Mouse (Mus musculus) G1E (cell line): ENCODE data around the gene Map1a. TPM values are rescaled to one million over a fixed set of nuclear protein-coding genes. Genes with fewer than 3 reads are reported as not detected.

Source experiments
- ATAC-seq: 2 replicates; pipeline ENCODE4 v1.8.0; 2016; ENCODE audit warnings: mild to moderate bottlenecking; ENCODE audit not compliant: insufficient number of reproducible peaks, poor library complexity, low FRiP score, severe bottlenecking; ENCODE audit errors: extremely low read depth
- DNase-seq: peaks from one replicate; pipeline ENCODE4 v3.0.0; 2012; ENCODE audit warnings: low spot score
- H3K27me3 ChIP-seq: 2 replicates; pipeline ENCODE4 v1.6.1; 2012; ENCODE audit warnings: mild to moderate bottlenecking, low read length, inconsistent platforms; ENCODE audit not compliant: insufficient read depth
- H3K36me3 ChIP-seq: replicated peaks from 2 replicates; pipeline ENCODE3; 2012; ENCODE audit warnings: mild to moderate bottlenecking, inconsistent platforms
- H3K4me1 ChIP-seq: 2 replicates; pipeline ENCODE4 v1.6.1; 2012; ENCODE audit warnings: low read depth, low read length, inconsistent platforms, mixed read lengths; ENCODE audit not compliant: insufficient read depth
- H3K4me3 ChIP-seq: 2 replicates; pipeline ENCODE4 v1.5.1; 2012; ENCODE audit warnings: low read depth, mild to moderate bottlenecking, inconsistent platforms, low read length, moderate library complexity, mixed read lengths
- H3K9me3 ChIP-seq: replicated peaks from 2 replicates; pipeline ENCODE4 v1.6.1; 2012; ENCODE audit warnings: inconsistent platforms
- CTCF ChIP-seq: IDR thresholded peaks from 2 replicates; pipeline ENCODE4 v1.5.1; 2012; ENCODE audit warnings: low read depth, low read length, inconsistent platforms, mixed read lengths
- GATA1 ChIP-seq: IDR thresholded peaks from 2 replicates; pipeline ENCODE4 v1.6.1; 2012; ENCODE audit warnings: borderline replicate concordance, low read length, inconsistent platforms, mixed read lengths
- GATA2 ChIP-seq: IDR thresholded peaks from 2 replicates; pipeline ENCODE4 v1.6.1; 2012; ENCODE audit warnings: low read depth, low read length, inconsistent platforms, borderline replicate concordance
- POLR2AphosphoS5 ChIP-seq: IDR thresholded peaks from 2 replicates; pipeline ENCODE4 v1.6.1; 2012; ENCODE audit warnings: low read depth, low read length, inconsistent platforms; ENCODE audit not compliant: insufficient replicate concordance
- TAL1 ChIP-seq: conservative IDR thresholded peaks from 2 replicates; pipeline ENCODE4 v1.6.1; 2012; ENCODE audit warnings: low read depth, low read length, inconsistent platforms, mixed read lengths
- polyA plus RNA-seq: library from polyadenylated mRNA; stranded (reverse); fragments of >175 nt; gene quantifications from 2 replicates; pipeline ENCODE4 v1.2.3, GENCODE M21; 2012
- total RNA-seq, 2 experiments: library from RNA; stranded (forward) in 1 of 2; stranded (reverse) in 1 of 2; fragments of 200-1000 nt in 1 of 2; fragments of >200 nt in 1 of 2; fragmentation: Nextera tagmentation in 1 of 2; gene quantifications; 2 replicates each; pipeline ENCODE4 v1.2.3; 2014 to 2017

Gene Map1a
- total and polyA plus RNA-seq, 3 experiments = 0.66 to 7.4 (median 3.3) TPM

DNA sequence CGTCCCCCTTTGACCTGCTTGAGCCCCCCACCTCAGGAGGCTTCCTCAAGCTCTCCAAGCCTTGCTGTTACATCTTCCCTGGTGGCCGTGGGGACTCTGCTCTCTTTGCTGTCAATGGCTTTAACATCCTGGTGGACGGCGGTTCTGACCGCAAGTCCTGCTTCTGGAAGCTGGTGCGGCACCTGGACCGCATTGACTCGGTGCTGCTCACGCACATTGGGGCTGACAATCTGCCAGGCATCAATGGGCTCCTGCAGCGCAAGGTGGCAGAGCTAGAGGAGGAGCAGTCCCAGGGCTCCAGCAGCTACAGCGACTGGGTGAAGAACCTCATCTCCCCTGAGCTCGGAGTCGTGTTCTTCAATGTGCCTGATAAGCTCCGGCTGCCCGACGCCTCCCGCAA, 10.1 kb downstream of the Map1a start:
- peaks cover 3% of the 10 kb centered on the region for H3K36me3 ChIP-seq
- no peaks in the 10 kb centered on the region for H3K9me3 ChIP-seq
- no peak for ATAC-seq
- no peak overlapping the region for H3K4me3 ChIP-seq
- H3K27me3 ChIP-seq = peaks cover 62% of the 10 kb centered on the region
- DNase-seq = no peak
- TF ChIP-seq GATA1 (no peak), CTCF (no peak), GATA2 (no peak), TAL1 (no peak), POLR2AphosphoS5 (no peak)
- H3K4me1 ChIP-seq = peaks cover 46% of the 10 kb centered on the region

DNA sequence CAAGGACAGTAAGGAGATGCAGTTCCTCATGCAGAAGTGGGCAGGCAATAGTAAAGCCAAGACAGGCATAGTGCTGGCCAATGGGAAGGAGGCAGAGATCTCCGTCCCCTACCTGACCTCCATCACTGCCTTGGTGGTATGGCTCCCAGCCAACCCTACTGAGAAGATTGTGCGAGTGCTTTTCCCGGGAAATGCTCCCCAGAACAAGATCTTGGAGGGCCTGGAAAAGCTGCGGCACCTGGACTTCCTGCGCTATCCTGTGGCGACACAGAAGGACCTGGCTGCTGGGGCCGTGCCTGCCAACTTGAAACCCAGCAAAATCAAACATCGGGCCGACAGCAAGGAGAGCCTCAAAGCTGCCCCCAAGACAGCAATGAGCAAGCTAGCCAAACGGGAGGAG, 10.6 kb downstream of the Map1a start:
- Histone ChIP-seq H3K27me3 (peaks cover 64% of the 10 kb centered on the region), H3K36me3 (peaks cover 3% of the 10 kb centered on the region), H3K4me1 (peaks cover 40% of the 10 kb centered on the region), H3K4me3 (no peak overlapping the region), H3K9me3 (no peaks in the 10 kb centered on the region)
- TF ChIP-seq GATA2 (no peak), GATA1 (no peak), TAL1 (no peak), POLR2AphosphoS5 (no peak), CTCF (no peak)
- ATAC-seq = no peak
- DNase-seq = no peak

DNA sequence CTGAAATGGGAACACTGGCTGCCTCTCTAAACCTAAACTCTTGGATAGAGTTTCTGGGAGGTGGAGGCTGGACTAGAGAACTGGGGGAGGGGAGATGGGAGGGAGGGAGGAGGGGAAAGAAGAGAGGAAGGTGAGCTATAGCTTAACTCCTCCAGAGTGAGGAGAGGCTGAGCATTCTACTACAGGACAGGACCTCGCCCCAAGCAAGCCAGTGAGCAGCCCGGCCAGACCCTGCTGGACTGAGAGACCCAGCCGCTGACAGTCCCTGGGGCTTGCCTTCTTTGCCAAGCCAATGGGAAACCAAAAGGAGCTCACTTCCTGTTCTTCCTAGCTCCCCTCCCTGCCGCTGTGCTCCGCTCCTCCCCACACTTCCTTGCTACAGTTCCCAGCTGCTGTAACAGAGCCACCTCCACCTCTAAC, 19.6 kb downstream of the Map1a start:
- no peak for TF ChIP-seq TAL1
- no peak for TF ChIP-seq GATA2
- TF ChIP-seq GATA1 = no peak
- TF ChIP-seq CTCF = no peak
- TF ChIP-seq POLR2AphosphoS5 = no peak
- ATAC-seq (no peak), DNase-seq (no peak)
- Histone ChIP-seq H3K9me3 (no peaks in the 10 kb centered on the region), H3K36me3 (no peaks in the 10 kb centered on the region), H3K27me3 (peaks cover 32% of the 10 kb centered on the region), H3K4me1 (peaks cover 10% of the 10 kb centered on the region), H3K4me3 (no peak overlapping the region)

DNA sequence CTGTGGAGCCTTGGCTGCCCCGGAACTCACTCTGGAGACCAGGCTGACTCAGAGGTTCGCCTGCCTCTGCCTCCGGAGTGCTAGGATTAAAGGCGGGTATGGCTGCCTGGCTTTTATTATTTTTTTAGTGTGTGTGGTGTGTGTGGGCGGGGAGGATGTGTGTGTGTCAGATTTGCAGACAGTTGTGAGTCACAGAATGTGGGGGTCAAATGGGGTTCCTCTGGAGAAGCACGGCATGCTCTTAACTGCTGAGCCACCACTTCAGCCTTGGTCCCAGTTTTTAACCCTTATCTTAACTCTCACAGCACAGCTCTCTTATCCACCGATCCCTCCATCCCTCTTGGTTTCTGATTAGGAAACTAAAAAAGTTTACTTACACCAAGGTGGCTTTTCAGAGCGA, 26.9 kb downstream of the Map1a start:
- H3K4me1 ChIP-seq = no peaks in the 10 kb centered on the region
- DNase-seq (no peak), ATAC-seq (no peak)
- no peaks in the 10 kb centered on the region for H3K9me3 ChIP-seq
- no peak overlapping the region for H3K4me3 ChIP-seq
- H3K36me3 ChIP-seq = no peaks in the 10 kb centered on the region
- H3K27me3 ChIP-seq = no peaks in the 10 kb centered on the region
- TF ChIP-seq TAL1 = no peak
- no peak for TF ChIP-seq GATA2
- TF ChIP-seq GATA1 = no peak
- no peak for TF ChIP-seq CTCF
- no peak for TF ChIP-seq POLR2AphosphoS5

DNA sequence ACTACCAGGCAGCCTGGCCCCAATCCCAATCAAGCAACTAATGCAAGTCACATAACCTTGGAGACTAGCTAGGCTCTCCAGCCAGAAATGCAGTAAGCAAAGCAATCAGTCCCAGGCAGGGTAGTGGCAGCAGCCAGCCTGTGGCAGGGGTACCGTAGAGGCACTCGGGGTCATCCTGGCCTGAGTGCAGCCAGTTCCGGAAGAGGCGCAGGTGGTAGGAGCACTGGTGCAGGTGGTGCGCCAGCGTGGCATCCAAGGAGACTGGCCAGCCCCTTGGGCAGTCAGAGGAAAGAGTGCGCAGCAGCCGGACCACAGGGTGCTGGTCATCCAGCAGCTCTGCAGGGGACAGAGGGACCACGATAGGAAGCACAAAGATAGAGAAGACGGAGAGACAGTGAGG, 33.6 kb downstream of the Map1a start:
- Histone ChIP-seq H3K27me3 (peaks cover 3% of the 10 kb centered on the region; the same call in 1 of the 2 replicates), H3K4me1 (no peaks in the 10 kb centered on the region), H3K4me3 (no peak overlapping the region), H3K9me3 (no peaks in the 10 kb centered on the region), H3K36me3 (no peaks in the 10 kb centered on the region)
- TF ChIP-seq GATA2 (no peak), CTCF (no peak), POLR2AphosphoS5 (no peak), GATA1 (no peak), TAL1 (no peak)
- ATAC-seq = no peak
- DNase-seq = no peak

DNA sequence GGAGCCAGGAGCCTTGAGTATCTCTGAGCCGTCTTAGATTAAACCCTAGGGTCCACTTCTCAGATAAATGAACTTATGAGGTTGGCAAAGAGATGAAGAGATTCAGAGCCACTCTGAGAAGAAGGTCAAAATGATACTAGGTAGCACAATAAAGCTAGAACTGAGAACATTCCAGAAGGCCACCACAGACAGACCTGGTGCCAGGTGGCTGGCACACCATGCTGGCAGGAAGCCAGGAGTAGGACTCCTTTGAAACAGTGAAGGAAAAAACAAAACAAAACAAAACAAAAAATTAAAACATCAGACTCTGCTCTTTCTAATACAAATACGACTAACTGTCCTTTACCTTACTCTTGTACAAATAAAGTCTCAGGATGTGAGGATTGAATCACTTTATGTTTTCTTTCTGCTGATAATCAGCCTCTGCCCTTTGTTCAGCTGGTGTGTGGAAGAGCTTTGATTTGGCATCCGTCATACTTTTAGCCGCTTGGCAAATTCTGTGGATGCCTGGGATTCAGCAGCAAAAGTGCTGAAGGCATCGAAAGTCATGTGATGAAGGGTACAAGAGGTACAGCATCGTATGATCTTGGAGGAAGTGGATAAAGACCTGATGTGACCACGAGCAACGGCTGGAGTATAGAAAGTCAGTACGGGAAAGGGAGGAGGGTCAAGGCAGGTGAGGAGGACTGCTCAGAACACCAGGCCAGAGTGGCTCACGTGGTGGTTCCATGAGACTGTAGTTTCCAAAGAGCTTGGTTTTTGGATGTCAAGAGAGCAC, 34.5 kb downstream of the Map1a start:
- no peaks in the 10 kb centered on the region for H3K36me3 ChIP-seq

More for the DNA sequence above, 34.5 kb downstream of the Map1a start:
- ATAC-seq = no peak
- DNase-seq = no peak
- TF ChIP-seq GATA1 = no peak
- no peak for TF ChIP-seq POLR2AphosphoS5
- TF ChIP-seq CTCF = no peak
- no peak for TF ChIP-seq GATA2
- TF ChIP-seq TAL1 = no peak
- Histone ChIP-seq H3K4me1 (no peaks in the 10 kb centered on the region), H3K27me3 (peaks cover 3% of the 10 kb centered on the region; the same call in 1 of the 2 replicates), H3K9me3 (no peaks in the 10 kb centered on the region), H3K4me3 (no peak overlapping the region)
